Mouse (Mus musculus) bone marrow, adult 2 months (tissue): ENCODE data around the gene Ntsr1.

Experiments
- CTCF ChIP-seq: fragments of 200-500 bp; IDR thresholded peaks from 2 replicates; pipeline ENCODE4 v1.5.1; 2011; ENCODE audit warnings: low read length, control low read depth; ENCODE audit not compliant: control insufficient read depth, insufficient read depth
- POLR2A ChIP-seq: fragments of 200-500 bp; IDR thresholded peaks from 2 replicates; pipeline ENCODE4 v1.6.1; 2011; ENCODE audit warnings: low read depth, mild to moderate bottlenecking, control low read depth, low read length, borderline replicate concordance; ENCODE audit not compliant: control insufficient read depth

GRCm38 (mm10) chr2:180511875-180512661 is 12.3 kb downstream of the Ntsr1 start:
- TF ChIP-seq CTCF: no peak
- TF ChIP-seq POLR2A: no peak
